Mouse (Mus musculus) neural tube, embryonic 10.5 days (tissue): Measurements from ENCODE around the gene Med24.
"Not testable (repeated sequence)": the region's sequence is repeated elsewhere in the genome, so short reads cannot be mapped to it uniquely, and the experiment has no call there.

Source experiments
- DNase-seq: peaks from one replicate; pipeline ENCODE4 v3.0.0-alpha.2; 2017; ENCODE audit warnings: low spot score; ENCODE audit errors: extremely low spot score

Med24 gene

DNA sequence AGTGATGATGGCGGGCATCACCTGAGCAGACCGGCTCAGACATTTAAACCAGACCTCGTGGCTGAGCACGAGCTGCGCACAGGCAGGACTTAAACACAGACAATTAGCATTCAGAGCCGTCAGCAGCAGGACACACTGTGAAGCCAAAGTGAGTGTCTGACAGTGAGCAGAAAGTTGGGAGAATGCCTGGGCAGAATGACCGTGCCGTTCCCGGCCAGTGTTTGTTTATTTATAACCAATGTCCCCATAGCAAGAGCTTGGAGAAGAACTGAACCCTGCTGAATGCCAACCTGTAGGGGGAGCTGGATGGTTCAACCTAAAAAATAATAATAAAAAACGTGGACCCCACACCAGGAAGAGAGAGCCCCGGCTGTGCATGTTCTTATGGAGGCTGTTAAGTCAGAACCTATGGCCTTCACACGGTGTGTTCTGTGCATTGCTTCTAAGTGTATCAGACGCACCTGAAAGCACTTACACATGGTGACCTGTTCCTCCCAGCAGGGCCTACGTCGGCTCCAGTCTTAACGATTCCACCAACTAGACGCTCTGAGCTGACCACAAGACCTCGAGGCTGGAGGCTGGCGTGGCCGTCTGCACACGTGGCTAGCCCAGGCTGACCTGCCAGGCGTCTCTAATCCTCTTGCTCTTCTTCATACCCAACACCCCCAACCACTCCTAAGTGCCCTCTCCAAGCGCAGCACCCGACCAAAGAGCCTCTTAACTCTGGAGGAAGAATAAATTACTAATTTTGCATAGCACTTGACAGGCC, 7.6 kb downstream of the Med24 start:
- no peak for DNase-seq

DNA sequence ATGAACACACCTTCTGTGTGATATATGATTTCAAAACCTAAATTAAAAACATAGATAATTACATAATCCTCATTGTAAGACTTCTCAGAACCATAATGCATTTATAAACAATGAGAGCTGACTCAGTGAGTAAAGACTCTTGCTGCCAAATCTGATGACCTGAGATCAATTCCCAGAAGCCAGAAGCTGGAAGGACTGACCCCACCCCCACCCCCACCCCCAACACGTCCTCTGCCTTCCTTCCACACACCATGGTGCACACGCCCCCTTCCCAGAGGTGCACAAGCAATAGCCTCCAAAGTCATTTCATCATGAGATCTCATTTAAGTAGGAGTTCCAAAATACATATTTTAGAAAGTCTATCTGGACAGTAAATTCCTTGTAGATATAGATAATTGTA, 8.5 kb downstream of the Med24 start:
- DNase-seq: no peak

DNA sequence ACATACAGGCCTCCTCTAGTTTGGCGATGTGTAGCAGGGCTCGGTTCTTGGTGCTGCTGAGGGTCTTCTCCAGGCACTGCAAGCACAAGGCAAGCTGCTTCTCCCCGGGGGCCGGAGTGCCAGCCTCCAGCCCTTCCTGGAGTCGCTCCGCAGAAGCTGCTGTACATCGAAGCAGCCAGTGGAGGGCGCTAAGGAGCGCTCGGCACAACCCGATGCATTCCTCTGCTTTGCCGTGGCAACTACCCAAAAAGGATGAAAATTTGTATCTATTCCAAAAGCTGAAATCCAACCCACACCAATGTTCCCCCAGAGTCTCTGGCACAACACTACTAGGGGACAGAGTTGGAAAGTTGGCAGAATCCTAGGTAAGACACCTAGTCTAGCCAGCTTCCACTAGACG, 11.3 kb downstream of the Med24 start:
- DNase-seq: peak; percentile 67

DNA sequence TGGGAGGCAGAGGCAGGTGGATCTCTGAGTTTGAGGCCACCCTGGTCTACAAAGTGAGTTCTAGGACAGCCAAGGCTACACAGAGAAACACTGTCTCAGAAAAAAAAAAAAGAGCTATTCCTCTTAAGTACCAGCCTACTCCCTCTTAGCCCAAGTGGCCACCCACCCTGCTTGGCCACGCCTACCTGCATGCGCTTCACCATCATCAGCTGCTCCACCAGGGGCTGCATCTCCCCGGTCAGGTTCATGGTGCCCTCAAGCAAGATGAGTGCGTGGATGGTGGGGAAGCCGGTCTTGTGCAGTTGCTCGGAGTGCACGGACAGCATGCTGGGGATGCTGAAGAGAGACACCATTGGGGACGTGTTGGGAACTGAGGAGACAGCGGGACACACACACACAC, 13.3 kb downstream of the Med24 start:
- no peak for DNase-seq

DNA sequence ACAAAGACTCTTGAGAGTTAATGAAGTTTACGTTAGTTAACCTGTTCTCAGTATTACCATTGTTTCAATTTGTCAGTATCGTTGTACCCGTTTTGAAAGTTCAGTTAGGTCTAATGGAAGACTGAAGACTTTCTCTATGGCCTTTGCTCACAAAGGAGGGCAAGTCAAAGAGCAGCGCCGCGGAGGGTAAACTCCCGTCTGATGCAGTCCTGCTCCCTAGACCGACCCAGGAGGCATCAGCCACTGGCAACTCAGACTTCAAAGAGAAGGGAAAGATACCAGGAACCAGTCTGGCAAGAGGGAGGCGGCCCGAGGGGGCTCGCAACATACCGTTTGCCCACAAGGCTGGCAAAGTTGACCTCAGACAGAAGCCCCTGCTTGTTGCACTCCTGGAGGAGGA, 15.5 kb downstream of the Med24 start:
- DNase-seq: no peak

DNA sequence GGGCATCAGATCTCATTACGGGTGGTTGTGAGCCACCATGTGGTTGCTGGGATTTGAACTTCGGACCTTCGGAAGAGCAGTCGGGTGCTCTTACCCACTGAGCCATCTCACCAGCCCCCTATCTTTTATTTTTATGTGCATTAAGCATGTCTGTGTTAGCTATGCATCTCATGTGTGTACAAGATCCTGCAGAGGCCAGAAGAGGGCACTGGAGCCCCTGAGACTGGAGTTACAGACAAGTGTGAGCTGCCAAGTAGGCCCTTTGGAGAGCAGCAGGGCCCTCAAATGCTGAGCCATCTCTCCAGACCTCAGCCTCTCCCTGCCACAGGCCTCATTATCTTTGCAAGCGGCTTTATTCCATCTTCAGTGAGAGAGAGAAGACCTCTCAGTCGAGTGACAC, 17.2 kb downstream of the Med24 start:
- DNase-seq: not testable (repeated sequence)

DNA sequence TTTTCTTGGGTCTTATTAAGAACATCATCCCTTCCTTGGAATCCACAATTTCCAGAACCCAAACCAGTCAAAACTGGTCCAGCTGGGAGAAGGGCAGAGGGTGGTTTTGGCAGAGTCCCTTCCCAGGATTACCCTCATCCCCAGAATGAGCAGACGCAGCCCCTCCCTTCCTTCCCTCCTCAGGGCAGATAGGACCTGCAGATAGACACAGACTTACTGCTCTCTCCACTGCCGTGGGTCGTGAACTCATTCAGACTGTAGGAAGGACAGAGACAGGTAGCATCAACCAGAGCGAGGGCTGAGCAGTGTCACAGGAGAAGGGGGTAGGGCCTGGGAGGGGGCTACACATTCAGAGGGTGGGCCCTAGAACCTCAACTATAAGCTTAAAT, 18.2 kb downstream of the Med24 start:
- DNase-seq: no peak

DNA sequence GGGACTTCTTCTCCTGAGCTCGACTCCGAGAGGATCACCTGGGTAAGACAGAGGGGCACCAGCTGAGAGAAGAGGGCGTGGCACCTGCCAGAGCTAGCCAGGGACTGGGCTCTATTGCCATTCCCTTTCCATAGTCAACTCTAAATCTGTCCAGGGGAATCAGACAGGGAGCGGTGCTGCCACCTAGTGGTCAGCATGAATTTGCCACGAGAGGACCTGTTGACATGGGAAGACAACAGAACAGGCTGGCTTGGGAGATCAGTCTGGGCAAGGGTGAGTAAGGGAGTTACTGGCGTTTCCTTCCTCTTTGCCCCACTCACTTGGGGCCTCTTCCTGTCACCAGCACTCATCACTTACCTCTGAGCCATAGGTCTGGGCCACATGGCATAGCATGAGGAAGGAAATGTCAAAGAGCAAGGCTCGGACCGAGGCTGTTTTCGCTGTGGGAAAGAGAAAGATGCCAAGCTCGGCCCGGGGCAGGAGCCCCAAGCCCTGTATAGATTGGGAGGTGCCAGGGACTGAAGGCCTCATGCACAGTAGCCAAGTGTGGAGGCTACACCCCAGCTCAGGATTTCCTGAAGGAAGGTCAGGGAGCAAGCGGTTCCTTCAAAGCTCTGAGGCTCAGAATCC, 18.7 kb downstream of the Med24 start:
- DNase-seq: peak; percentile 85

DNA sequence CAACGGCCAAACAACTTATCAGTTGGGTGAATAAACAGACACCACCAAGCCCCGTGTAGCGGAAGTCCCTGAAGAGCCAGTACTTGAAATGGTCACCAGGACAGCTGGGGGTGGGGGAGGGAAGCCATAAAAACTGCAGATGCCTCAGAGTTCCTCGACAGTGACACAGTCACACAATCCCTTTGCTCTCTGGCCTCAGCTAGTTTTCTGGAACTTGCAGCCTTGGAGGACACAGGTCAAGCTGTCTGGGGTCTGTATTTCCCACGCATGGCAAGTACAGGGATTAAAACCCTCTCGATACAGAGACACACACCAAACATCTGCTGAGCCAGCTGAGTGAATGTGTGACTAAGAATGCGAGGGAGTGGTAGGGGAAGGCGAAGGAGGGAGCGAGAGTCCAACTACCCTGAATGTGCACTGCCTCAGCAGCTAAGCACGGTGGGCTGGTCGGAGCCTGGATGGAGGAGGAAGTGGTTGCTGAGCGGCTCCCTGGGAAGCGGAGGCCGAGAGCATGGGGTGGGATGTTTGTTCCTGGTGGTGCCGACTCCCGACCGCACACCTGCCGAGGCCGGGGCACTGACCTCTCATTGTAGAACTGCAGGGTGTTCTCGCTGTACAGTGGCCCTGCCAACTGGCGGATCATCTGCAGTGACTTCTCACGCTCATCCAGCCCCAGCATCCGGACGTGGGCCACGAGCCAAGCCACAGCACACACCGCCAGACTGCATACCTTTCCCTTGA, 20.1 kb downstream of the Med24 start:
- DNase-seq: no peak

DNA sequence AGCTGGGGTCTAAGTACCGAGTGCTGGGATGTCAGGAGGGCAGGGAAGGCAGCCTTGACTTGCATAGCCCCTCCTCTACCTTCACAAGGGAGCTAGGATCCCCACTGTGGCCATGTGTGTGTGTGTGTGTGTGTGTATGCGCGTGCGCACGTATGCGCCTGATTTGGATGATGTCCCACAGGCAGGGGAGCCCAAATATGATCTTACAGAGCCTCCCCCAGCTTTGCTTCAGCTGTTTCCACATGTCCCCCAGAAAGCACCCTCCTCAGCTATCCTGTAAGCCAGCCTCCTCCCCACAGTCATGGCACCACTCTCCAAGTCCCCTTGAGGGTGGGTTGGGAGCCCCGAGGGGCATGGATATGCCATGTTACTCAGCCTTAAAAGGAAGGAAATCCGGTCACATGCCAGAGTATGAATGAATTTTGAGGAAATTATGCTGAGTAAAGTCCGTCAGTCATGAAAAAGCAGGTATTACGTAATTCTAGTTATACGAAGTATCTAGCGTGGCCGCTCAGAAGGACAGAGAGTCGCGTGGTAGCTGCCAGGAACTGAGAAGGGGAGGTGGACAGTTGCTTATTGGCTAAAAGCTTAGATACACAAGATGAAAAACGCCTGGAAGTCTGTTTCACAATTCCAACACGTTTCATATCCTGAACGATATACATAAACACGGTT, 20.8 kb downstream of the Med24 start:
- no peak for DNase-seq

DNA sequence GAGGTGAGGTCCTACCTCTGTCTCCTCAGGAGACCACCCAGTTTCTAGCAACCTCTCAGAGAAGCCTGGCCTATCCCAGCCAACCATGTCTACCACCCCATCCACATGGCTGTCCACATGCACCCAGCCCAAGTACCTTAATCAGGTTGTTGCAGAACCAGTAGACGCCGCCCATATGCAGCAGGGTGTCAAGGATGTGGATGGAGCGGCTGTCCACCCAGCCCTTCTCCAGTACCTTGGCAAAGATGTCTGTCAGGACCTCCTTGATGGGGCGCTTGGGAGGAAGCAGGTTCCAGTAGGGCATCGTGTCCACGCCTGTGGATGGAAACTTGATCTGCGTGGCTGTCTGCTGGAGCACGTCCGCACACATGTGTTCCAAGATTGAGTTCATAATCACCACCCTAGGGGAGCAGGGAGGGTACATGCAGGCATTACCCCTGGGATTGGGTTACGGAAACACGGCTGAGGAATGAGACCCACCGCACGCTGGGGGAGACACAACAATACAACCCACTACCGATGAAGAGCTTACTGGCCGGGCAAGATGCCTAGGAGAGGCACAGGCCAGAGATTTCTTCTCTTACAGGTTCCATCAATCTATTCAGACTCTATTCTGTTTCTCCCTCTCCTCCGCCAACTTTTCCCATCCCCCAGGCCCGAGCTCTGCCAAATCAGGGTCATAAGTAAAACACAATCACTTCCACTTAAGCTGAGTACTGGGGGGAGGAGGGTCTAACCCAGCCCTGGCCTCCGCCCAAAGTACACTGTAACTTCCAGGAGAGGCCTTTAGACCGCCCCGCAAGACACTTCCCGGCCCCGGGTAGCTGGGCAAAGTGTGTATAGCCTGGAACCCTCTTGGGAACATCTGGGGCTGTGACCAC, 21.6 kb downstream of the Med24 start:
- DNase-seq: no peak

DNA sequence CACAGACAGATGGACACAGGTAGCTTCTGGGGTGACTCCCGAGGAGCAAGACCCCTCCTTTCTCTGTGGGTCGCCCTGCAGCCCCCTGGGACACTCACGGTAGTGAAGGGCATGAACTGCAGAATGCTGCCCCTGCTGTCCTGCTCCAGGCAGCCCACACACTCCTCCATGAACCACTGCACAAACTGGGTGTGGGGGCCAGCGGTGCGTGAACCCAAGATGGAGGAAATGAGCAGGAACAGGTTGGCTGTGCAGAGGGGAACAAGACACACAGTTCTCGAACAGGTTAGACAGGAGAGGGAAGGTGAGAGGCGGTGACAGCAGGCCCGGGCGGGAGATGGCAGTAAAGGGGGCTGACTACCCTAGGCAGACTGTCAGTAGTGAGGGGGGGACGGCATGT, 24.2 kb downstream of the Med24 start:
- DNase-seq: no peak

DNA sequence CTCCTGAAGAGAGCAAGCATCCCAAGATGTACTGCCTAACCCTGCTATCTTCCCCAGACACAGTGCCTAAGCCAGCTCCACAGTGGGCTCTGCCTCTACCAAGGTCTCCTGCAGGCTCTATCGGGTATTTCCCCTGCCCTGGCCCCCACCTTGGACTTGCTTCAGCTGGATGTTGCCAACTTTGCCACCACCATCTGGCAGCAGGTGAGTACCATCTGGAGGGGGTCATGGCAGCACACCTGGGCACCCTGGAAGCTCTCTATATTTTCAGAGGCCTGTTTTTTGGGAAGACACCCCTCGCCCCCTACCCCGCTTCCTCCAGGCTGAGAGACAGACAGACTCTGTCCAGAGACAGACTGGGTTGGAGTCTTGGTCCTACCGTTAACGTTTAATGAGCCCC, 26.9 kb downstream of the Med24 start:
- no peak for DNase-seq

DNA sequence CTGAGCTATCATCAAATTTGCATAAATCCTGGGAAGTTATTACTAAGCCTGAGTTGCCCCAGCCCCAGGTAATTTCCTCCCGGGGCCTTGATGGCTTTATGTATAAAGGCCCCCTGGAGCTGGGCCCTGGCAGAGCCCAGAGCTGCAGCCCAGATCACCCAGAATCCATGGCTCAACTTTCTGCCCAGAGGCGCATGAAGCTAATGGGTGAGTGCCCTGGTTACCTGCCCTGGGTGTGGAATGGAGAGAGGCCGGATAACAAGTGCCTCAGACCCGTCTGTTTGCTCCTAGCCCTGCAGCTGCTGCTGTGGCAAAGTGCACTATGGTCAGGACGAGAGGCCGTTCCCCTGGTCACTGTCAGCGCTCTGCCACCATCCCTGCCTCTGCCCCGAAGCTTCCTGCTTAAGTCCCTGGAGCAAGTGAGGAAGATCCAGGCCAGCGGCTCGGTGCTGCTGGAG, 28.0 kb downstream of the Med24 start, which contains the start of gene Csf3:
Gene Csf3, plus strand, starts transcription at position 51 of the 458 bp plus-strand sequence.
- no peak for DNase-seq

DNA sequence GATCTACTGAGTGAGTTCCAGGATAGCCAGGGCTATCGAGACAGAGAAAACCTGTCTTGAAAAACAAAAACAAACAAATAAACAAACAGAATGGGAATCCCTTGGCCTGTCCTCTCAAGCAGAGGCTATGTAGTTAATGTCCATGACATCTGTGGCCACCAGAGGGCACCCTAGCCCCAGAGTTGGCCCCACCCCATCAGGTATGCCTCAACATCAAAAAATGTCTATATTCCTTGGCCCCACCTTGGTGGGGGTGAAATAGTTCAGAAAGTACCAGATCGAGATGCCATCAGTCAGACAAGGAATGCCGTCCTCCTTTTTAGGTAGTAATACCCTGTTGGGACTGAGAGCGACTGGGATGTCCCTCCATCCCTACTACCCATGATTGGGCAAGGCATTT, 29.3 kb downstream of the Med24 start:
- peak; percentile 62 for DNase-seq

DNA sequence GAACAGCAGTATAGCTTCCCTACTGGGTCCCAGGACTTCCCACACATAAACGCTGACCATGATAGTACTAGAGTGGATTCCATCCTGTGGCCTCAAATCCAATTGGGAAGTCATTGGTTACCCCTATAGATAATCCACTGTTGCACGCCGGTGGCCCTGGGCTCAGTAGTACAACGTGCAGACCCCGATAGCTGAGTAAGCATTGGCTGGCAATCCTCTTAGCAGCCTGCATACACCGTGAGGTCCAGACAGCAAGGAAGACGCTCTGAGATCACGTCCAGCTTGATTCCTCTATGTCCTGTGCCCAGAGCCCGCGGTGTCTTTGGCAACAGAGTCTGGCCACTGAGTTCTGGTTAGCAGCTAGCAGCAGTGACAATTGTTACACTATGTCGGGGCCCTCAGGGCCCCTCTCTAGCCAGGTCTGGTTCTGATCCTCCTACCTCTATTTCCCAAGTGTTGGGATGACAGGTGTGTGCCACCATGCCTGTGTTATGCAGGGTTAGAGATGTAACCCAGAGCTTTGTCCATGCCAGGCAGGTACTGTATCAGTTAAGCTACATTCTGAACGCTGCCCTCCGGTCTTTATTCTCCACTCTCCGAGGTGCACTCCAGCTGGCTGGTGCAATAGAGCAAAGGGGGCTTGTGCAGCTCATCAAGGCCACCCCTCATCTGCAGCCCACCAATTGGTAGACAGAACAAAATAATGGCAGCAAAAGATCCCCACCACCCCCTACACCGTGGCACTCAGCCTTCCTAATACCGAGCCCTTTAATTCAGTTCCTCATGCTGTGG, 30.2 kb downstream of the Med24 start:
- no peak for DNase-seq

DNA sequence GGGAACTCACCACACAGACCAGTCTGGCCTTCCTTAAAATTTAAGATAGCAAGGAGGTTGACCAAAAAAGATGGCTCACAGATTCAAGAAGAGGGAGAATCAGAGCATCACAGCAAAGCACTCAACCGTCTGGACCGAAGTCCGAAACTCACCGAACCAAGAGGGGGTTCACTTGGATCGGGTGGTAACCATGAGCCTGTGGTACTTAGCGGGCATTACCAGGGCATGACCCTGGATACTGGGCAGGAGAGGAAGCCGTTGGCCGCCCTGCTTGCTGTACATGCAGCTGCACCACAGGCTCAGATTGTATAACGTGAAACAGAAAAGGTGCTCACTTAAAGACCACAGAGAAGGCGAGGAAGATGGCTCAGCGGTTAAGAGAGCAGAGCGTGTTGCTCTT, 32.0 kb downstream of the Med24 start:
- DNase-seq: no peak

DNA sequence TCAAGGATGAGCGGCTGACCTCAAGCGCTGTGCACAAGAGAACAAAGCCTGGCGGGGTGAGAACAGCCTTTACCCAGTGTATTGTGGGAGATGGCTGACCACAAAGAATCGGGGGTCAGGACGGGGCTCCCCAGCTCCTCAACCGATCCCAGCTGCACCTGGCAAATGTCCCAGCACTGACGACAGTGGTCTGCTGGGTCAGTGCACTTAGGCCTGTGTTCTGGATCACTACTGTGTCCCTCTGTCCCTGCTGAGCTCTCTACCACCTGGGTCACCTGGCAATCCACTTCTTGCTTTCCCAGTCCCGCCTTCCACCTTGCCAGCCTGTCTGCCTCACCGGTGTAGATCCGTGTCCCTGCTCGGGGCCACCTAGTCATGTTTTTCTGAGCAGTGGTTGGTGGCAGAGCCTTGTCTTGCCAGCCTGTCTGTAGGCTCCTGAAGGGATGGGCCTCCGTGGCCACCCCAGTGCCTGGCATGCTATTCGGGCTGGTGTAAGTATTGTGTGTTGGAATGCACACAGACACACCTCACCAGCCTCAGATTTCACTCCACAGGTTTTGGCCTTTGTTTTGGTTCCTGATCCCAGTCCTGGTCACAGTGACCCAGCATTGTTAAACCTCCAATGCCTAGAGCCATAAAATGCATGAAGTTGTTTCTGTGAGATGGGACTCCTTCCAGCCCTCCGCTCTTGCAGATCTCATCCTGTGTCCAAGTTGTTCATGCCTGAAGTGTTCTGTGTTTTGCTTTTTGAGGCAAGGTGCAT, 32.6 kb downstream of the Med24 start:
- no peak for DNase-seq

DNA sequence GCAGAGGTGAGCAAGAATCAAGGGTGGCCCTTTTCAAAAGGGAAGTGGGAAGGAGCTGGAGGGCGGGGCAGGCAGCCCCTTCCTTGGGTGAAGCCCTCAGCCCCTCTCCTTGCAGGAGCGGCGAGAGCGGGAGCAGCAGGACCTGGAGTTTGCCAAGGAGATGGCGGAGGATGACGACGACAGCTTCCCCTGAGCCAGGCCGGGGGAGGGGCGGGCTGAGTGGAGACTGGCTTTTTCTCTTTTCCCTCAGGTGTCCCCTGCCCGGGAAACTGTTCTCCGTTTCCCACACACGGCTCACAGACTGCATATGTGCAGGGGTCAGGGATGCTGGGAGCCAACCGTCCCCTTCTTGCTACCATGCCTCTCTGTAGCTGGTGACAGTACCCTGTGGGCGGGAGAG, 33.8 kb downstream of the Med24 start:
- no peak for DNase-seq
